In the genomic region with DNA sequence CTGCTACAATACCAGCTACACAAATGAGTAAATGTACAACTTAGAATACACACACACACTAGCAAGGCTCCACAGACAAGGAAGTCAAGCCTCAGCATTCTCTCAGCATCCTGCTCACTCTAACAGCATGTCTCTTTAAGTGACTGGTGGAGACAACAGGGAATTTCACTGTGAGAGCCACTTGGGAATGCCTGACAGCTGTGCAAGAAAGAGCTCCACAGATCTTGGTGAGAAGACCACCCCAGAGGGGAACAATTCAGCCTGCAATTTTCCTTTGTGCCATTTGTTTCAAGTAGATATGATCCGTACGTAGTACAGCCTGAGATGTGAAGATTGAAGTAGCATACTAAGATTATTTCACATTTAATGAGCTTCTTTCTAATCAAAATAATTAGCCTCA, we compare ENCODE assay signal across 18 mouse cellular contexts. TPM values are rescaled to one million over a fixed set of nuclear protein-coding genes. Genes with fewer than 3 reads are reported as not detected.
DNase-seq lines count a peak whose midpoint lies in the region; ATAC-seq and TF ChIP-seq lines count a peak whose summit lies in the region.
"Had no signal": no experiment of that assay in that cellular context is flagged by ENCODE, and none has a peak within 500 bp of the region (broad histone marks: within the 10 kb centered on the region; RNA-seq: fewer than 3 reads in every experiment).

No protein-coding gene starts in this region.

- H3K9ac ChIP-seq in hindbrain, embryonic 13.5 days = no peak overlapping the region; the same call in 1 of the 2 replicates
- H3K9ac ChIP-seq in midbrain, embryonic 16.5 days (ENCODE audit: low read depth, low read length) = no peak overlapping the region
- H3K9ac ChIP-seq: liver, embryonic 13.5 days; stomach, embryonic 15.5 days had no signal

- peak overlapping the region; percentile 61 for H3K27ac ChIP-seq in hindbrain, embryonic 13.5 days
- H3K27ac ChIP-seq in midbrain, embryonic 16.5 days (ENCODE audit: low read length) = peak overlapping the region; percentile 47; the same call in 1 of the 2 replicates
- H3K27ac ChIP-seq: kidney, postnatal 0 days; liver, embryonic 13.5 days; stomach, embryonic 15.5 days had no signal

- peaks cover 11% of the 10 kb centered on the region; the same call in 1 of the 2 replicates for H3K4me1 ChIP-seq in hindbrain, embryonic 13.5 days (replicated peaks)
- peaks cover 7% of the 10 kb centered on the region for H3K4me1 ChIP-seq in midbrain, embryonic 16.5 days (ENCODE audit: control insufficient read depth, insufficient read depth, low read length)
- H3K4me1 ChIP-seq: stomach, embryonic 15.5 days had no signal

- ATAC-seq in hindbrain, embryonic 13.5 days (ENCODE audit: low FRiP score) = 0 out of 2 replicates have a peak, but pooled peaks have one; percentile 28
- peak; percentile 66; the same call in 1 of the 2 replicates for ATAC-seq in midbrain, embryonic 16.5 days
- ATAC-seq: intestine, postnatal 0 days; lung, postnatal 0 days had no signal

- WGBS in hindbrain, embryonic 13.5 days = 18% methylated on average over 2 of the region's 2 CpGs
- WGBS in midbrain, embryonic 16.5 days = 5% methylated on average over 2 of the region's 2 CpGs

- peaks cover 5% of the 10 kb centered on the region for H3K36me3 ChIP-seq in hindbrain, embryonic 13.5 days
- no peaks in the 10 kb centered on the region for H3K36me3 ChIP-seq in midbrain, embryonic 16.5 days (ENCODE audit: control insufficient read depth, insufficient read depth, low read length)
- H3K36me3 ChIP-seq: stomach, embryonic 15.5 days had no signal

- no peak overlapping the region for H3K4me3 ChIP-seq in hindbrain, embryonic 13.5 days
- no peak overlapping the region for H3K4me3 ChIP-seq in midbrain, embryonic 16.5 days (ENCODE audit: low read depth, low read length)
- H3K4me3 ChIP-seq: liver, embryonic 13.5 days; megakaryocyte, embryonic 14.5 days; stomach, embryonic 15.5 days had no signal

- peak; percentile 20; the same call in 1 of the 2 replicates for TF ChIP-seq CTCF in brain, embryonic 14.5 days (IDR thresholded peaks at IDR 0.05; ENCODE audit: borderline replicate concordance, extremely low read depth, insufficient read depth, insufficient read length)

- no peak overlapping the region for H3K4me2 ChIP-seq in hindbrain, embryonic 13.5 days
- H3K4me2 ChIP-seq in midbrain, embryonic 16.5 days (ENCODE audit: low read length) = no peak overlapping the region
- H3K4me2 ChIP-seq: liver, embryonic 13.5 days; stomach, embryonic 15.5 days had no signal

- TF ChIP-seq POLR2A in brain, embryonic 14.5 days (IDR thresholded peaks at IDR 0.05; ENCODE audit: borderline replicate concordance, extremely low read depth, insufficient read depth, insufficient read length, poor library complexity, severe bottlenecking) = no peak

- H3K27me3 ChIP-seq in hindbrain, embryonic 13.5 days = no peaks in the 10 kb centered on the region
- no peaks in the 10 kb centered on the region for H3K27me3 ChIP-seq in midbrain, embryonic 16.5 days (ENCODE audit: control insufficient read depth, insufficient read depth, low read depth, low read length)
- H3K27me3 ChIP-seq: liver, embryonic 13.5 days; megakaryocyte, embryonic 14.5 days; stomach, embryonic 15.5 days had no signal

- intact Hi-C loops in heart, postnatal 36 days (cut with DNase I) = loop anchor here (5.0 kb wide), 1 partner anchor 220 kb away; no protein-coding TSS in a partner anchor

- peak; percentile 22 for DNase-seq in embryo, embryonic 11 days
- no peak for DNase-seq in embryo, embryonic 9.5 days (ENCODE audit: extremely low spot score)
- DNase-seq in brain, embryonic 14.5 days (ENCODE audit: low read depth) = peak; percentile 86
- no peak for DNase-seq in heart, postnatal 36 days
- DNase-seq in urinary bladder, postnatal 25 days (ENCODE audit: low spot score) = no peak
- DNase-seq in heart, postnatal 4 days = no peak
- DNase-seq: adrenal gland, adult 8-10 months; cerebellum, adult 8-10 months; heart, postnatal 10 days; liver, embryonic 13.5 days; thymus, postnatal 14 days had no signal

- H3K9me3 ChIP-seq in hindbrain, embryonic 13.5 days = no peaks in the 10 kb centered on the region
- no peaks in the 10 kb centered on the region for H3K9me3 ChIP-seq in midbrain, embryonic 16.5 days (replicated peaks; ENCODE audit: control insufficient read depth, low read length, poor library complexity, severe bottlenecking)
- H3K9me3 ChIP-seq: liver, embryonic 13.5 days; megakaryocyte, embryonic 14.5 days; stomach, embryonic 15.5 days had no signal

RNA-seq across cellular contexts. Expression of gene Dtnbp1, which starts 24.9 kb away (rescaled TPM):
- 120 and 138 TPM in 2 replicates for polyA plus RNA-seq in brain, embryonic 14.5 days (2012; rRNA removed)
- polyA plus RNA-seq in hindbrain, embryonic 13.5 days (2015; fragmentation: Nextera tagmentation; extraction: Ambion mirVana) = 111 and 123 TPM in 2 replicates
- polyA plus RNA-seq in midbrain, embryonic 16.5 days (2015; fragmentation: Nextera tagmentation; extraction: Ambion mirVana) = 130 and 136 TPM in 2 replicates
- 100 to 1,000 TPM; 100 to 108 TPM for total RNA-seq in heart, postnatal 36 days (2021)
- 10 to 100 TPM; 74.4 to 76.0 TPM for total RNA-seq in heart, postnatal 4 days (2021)

Comparison
In these comparisons a context has a peak if more than half of its experiments do, and no peak if none do; other contexts are left out.
1. DNase-seq: peak in embryo, embryonic 11 days (single experiment) and brain, embryonic 14.5 days (single experiment); none in embryo, embryonic 9.5 days (single experiment), heart, postnatal 36 days (0 of 2), urinary bladder, postnatal 25 days (single experiment) and heart, postnatal 4 days (single experiment).